Mouse (Mus musculus): ENCODE measurements at regions not wholly inside any gene's neighbourhood (a gene's known extent, or its start where the extent isn't known, plus 50 kb on each side); places are given as distances from the start of the nearest gene placed in this dataset.

DNA sequence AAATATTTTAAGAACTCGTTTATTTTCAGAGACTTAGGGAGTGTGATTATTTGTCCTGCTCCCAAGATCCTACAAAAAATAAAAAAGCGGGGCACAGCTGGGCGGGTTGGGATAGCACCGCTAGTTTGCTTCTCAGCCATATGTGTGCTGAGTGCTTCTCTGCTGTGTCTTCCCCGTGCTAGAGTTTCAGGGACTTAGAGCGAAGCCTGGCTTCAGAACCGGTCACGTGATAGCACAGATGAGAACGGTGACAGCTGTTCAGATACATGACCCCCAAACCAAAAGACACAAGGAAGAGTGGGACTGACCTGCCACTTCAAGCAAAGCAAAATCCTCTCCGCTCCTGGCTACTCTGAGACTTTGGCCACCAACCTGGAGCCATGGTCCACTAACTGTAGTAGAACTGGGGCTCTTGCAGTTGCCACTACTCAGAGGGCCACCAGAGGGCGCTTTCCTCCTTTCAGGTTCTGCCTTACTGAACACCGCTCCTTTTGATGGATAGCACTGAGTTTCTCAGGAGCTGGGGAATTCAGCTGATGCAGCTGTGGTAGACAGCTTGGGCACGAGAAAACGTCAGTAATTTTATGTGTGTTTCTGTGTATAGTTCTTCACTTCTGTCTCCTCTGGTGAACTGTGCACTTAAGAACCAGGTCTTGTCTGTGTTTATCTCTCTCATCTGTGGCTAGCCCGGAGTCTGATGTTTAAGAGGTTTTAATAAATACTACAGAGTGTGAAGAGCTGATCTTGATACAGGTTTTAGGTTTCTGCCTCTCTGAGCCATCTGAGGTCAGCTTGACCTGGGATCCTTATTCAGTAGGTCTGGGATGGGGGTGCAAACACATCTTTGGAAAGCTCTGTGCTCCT is 99.4 kb upstream of the Pgrmc2 start:
- TF ChIP-seq CTCF (IDR thresholded peaks at IDR 0.05; ENCODE audit: extremely low read depth, insufficient read depth, insufficient read length, insufficient replicate concordance) (peak; percentile 70; the same call in 1 of the 2 replicates), POLR2A (IDR thresholded peaks at IDR 0.05; ENCODE audit: low read depth, low read length) (no peak)
